Mouse (Mus musculus) left cerebral cortex, adult 2 months (tissue): Measurements from ENCODE around the gene Atg14. TPM values are rescaled to one million over a fixed set of nuclear protein-coding genes. Genes with fewer than 3 reads are reported as not detected.
A peak's percentile ranks its signal among the peaks of the same experiment; 100 is the strongest.

Source experiments
- DNase-seq, 2 experiments: peaks; one replicate each; pipeline ENCODE4 v3.0.0; 2021 to 2022; ENCODE audit warnings: low spot score in 2 of 2, mixed read lengths in 1 of 2; ENCODE audit errors: extremely low spot score in 1 of 2
- H3K27ac ChIP-seq: fragments of 200-600 bp; 2 replicates; pipeline ENCODE4 v1.8.1; 2022
- H3K4me3 ChIP-seq: fragments of 200-600 bp; 2 replicates; pipeline ENCODE4 v1.8.1; 2022
- CTCF ChIP-seq: fragments of 200-600 bp; IDR thresholded peaks from 2 replicates; pipeline ENCODE4 v1.8.1; 2022; ENCODE audit warnings: antibody characterized with exemption, mild to moderate bottlenecking, moderate library complexity
- intact Hi-C: fragments of 180-260 bp; cut with DNase I; formaldehyde crosslinking; loops from one replicate; pipeline ENCODE4 v1.15.1; 2025
- total RNA-seq, 2 experiments: library from RNA; stranded (reverse); gene quantifications; 2 replicates each; pipeline ENCODE4 v1.2.3; 2021

Atg14 gene
- total RNA-seq, 2 experiments from 2014 or later = 18.9 to 20.6 TPM

DNA sequence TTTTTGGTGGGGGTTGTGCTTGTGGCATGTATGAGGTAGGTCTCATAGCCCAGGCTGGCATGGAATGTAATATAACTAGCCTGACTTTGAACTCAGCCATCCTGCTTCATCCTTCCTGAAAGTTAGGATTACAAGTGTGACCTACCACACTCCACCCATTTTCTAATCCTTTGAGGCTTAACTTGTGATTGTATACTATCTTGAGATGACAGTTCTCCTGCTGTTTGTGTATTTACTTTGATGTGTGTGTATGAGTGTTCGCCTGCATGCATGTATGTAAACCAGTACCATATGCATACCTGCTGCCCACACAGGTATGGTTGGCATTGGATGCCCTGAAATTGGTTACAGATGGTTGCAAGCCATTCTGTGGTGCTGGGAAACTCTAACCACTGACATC is 48.8 kb downstream of the Atg14 start:
- DNase-seq = no peak
- no peak for TF ChIP-seq CTCF
- Histone ChIP-seq H3K4me3 (no peak overlapping the region), H3K27ac (no peak overlapping the region)
- intact Hi-C loops = no loop called here

DNA sequence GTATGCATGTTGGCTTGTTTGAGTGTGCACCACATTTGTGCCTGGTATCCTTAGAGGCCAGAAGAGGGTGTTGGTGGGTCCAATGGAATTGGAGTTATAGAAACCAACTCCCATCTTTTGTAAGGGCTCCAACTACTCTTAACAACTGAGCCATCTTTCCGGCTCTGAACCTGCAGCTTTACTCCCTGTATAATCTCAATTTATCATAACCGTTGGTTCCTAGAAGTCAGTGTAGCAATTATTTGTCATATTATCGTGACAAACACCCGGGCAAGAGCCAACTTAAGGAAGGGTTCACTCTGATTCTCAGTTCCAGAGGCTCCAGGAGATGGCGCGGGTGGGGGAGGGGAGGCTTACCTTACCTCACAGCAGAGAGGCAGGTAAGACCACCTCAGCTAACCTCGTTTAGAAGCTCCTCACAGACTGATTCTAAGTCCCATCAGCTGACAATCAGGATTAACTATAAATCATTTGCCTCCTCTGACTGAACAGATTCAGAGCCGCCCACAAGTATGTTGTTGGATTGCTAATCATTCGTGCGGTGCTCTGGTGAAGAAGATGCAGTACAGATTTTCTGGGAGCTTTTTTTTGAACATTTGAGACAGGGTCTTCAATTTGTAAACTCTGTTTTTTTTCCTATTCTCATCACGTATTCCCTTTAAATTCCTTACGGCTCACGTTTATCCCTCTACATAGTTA is 49.5 kb downstream of the Atg14 start:
- intact Hi-C loops = no loop called here
- Histone ChIP-seq H3K4me3 (no peak overlapping the region), H3K27ac (no peak overlapping the region)
- no peak for TF ChIP-seq CTCF
- DNase-seq = no peak

DNA sequence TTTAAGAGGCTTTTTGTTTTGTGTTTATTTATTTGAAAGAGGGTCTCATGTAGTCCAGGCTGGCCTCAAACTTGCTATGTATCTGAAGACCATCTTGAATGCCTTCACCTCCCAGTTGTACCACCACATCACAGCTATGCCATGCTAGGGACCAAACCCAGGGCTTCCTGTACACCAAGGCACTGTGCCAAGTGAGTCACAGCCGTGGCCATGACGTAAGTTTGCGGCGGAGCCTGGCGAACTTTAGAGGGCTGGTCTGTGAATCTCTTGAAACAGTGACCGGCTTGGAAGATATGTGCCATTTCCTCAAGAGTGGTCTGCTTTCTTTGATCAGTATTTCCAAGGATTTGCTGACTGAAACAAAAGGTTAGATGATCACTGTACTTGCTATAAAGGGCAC is 51.8 kb downstream of the Atg14 start:
- DNase-seq = no peak
- intact Hi-C loops = no loop called here

DNA sequence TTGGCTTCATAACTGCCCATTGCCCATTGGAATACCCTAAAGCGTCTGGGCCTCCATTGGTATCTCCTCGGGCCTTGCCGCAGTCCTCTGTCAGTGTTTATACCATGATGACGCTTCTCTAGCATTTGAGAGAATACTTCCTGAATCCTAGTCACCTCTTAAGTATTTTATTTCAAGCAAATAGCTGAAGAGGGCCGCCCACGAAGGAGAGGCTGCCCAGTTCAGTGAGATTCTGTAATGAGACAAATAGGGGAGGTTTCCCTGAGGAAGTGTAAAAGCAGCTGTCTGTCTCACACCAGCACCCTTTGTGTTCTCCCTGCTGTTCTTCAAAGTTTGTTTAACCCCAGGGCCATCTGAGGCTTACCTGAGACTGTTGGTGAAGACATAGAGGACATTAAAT is 53.7 kb downstream of the Atg14 start:
- no peak for TF ChIP-seq CTCF
- H3K27ac ChIP-seq = peak overlapping the region; percentile 53; the same call in 1 of the 2 replicates
- H3K4me3 ChIP-seq = no peak overlapping the region
- intact Hi-C loops = no loop called here
- DNase-seq = no peak

More for the DNA sequence above, 51.8 kb downstream of the Atg14 start:
- H3K4me3 ChIP-seq = no peak overlapping the region
- H3K27ac ChIP-seq = no peak overlapping the region
- TF ChIP-seq CTCF = no peak

DNA sequence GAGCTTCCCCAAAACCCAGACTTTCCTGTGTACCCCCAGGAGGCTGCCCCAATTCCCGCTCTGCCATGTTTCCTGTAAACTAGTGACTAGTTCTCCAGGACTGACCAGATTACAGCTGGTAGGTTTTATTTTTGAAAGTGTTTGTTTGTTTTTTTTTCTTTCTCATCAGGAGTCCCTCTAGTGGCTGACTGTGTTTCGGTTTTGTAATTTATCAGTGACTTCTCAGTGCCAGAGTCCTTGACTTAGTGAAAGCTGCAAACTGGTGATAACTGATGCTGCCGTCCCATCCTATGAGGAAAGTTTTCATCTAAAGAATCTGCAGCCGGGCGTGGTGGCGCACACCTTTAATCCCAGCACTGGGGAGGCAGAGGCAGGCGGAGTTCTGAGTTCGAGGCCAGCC is 54.8 kb downstream of the Atg14 start:
- no peak overlapping the region for H3K4me3 ChIP-seq
- intact Hi-C loops = no loop called here
- H3K27ac ChIP-seq = peak overlapping the region; percentile 78; the same call in 1 of the 2 replicates
- peak; percentile 36 for TF ChIP-seq CTCF
- no peak for DNase-seq

DNA sequence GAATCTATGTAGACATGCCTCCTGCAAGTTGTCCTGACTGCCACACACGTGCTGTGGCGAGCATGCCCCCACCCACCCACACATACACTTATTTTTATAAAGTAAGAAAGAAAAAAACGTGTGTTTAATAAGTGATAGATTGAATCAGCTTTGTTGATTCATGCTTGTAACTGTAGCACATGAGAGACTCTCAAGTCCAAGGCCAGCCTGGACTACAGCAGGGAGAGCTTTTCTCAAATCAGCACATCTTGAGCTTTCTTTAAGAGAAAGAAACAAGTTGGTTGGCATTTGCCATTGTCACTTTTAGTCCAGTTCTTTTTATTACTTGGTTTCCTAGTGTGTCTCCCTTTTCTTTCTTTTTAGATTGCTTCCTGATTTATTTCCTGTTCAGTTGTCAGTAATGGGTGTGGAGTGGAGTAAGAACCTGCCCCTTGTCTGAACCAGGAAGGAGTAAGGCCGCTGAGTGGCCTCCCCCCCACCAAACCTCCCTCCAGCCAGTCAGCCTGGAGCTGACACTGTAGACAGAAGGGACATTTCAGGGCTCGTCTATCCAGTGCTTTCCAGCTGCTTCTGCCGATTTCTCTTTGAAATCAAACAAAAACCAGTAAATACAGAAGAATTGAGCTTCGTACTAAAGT is 55.5 kb downstream of the Atg14 start:
- H3K27ac ChIP-seq = peak overlapping the region; percentile 78

DNA sequence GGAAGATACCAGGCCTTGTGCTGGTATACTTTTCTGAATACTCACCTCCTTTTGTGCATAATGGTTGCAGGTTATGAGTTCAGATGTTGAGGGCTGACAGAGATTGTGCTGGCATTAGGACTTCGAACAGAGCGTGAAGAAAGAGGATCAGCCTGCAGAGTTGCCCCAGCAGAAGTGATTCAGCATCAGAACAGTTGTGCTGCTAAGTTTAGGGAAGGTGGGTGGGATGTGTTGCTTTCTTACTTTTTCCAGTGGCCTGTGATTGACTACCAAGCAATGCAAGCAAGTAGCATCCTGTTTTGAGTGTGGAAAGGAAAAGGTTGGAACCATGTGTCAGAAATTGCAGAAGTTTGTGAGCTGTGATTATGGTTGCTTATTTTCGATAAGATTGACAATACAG is 56.8 kb downstream of the Atg14 start:
- Histone ChIP-seq H3K27ac (peak overlapping the region; percentile 78), H3K4me3 (no peak overlapping the region)
- intact Hi-C loops = loop anchor here (2.0 kb wide), 1 partner anchor 39 kb away; no protein-coding TSS in a partner anchor
- TF ChIP-seq CTCF = no peak
- no peak for DNase-seq

More for the DNA sequence above, 55.5 kb downstream of the Atg14 start:
- intact Hi-C loops = no loop called here
- TF ChIP-seq CTCF = no peak
- no peak for DNase-seq
- H3K4me3 ChIP-seq = no peak overlapping the region

DNA sequence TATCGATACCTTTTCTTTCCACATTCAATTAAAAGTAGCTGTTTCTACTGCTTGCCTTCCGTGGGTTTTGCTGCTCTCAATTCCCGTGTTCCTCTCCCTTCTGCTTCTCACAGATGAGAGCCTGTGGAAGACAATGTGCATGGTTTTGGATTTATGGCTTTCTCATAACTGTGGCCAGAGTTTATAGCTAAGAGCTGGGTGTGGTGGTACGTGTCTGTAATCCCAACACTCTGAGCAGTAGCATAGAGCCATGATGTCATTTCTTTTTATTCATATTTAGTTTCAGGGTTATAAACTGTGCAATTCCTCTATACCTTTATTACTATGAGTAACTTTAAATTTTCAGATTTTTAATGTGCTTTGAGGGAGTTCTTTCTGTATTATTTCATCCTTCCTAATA is 60.2 kb downstream of the Atg14 start:
- DNase-seq = no peak
- intact Hi-C loops = no loop called here
- Histone ChIP-seq H3K4me3 (no peak overlapping the region), H3K27ac (peak overlapping the region; percentile 37)
- no peak for TF ChIP-seq CTCF

DNA sequence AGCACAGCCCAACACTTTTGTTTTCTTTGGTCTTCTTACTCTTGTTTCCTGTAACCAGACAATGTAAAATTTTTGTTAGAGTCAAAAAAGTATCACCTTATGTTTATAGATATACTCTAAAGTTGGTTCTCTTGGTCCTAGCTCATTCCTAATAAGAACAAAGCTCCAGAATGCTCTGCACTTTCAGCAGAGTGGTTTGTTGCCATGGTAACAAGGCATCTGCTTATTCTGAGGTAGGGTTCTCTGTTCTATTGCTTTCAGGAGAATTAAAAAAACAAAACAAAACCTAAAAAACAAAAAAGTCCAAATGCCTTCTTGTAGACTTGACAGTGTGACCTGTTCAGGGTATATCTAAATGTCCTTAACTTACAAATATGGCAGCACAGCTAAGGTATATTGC is 62.4 kb downstream of the Atg14 start:
- no peak for TF ChIP-seq CTCF
- DNase-seq = no peak
- Histone ChIP-seq H3K27ac (peak overlapping the region; percentile 74), H3K4me3 (no peak overlapping the region)
- intact Hi-C loops = no loop called here

DNA sequence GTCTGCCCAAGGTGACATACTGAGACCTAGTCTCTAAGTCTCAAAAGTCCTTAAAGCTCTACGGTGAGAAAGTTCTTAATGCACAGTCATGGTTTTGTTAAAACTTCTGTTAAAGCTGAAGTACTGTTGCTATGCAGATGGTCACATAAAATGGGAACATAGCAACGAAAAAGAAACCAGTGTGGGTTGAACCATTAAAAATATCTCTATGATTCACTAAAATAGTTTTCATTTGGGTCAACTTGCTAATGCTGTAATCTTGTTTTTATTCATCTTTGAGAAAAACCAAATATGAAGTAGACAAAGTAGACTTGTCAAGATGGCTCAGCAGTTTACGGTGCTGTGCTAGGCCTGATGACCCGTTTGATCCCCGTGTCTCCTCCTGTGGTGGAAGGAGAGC is 63.8 kb downstream of the Atg14 start:
- DNase-seq = no peak
- no peak overlapping the region for H3K4me3 ChIP-seq
- TF ChIP-seq CTCF = no peak
- intact Hi-C loops = loop anchor here (2.0 kb wide), 1 partner anchor 20 kb away; no protein-coding TSS in a partner anchor
- peak overlapping the region; percentile 79 for H3K27ac ChIP-seq

DNA sequence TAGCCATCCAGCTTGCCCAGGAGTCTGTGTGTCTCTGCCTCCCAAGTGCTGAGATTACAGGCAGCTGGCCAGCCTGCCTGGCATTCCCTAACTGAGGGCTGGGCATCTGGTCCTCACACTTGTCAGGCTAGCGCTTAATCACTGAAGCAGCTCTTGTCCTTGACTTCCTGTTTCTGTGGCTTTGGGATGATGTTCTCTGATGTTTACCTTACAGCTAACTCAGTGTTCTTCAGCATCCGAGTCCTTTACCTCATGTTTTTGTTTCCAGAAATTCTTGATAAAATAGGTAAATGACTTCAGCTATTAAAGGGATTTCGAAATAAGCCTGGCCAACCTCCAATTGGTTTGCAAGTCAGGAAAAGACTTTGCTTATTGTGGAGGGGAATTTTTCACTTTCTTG is 66.4 kb downstream of the Atg14 start:
- TF ChIP-seq CTCF = no peak
- no peak for DNase-seq
- Histone ChIP-seq H3K4me3 (no peak overlapping the region), H3K27ac (peak overlapping the region; percentile 64)
- intact Hi-C loops = no loop called here

DNA sequence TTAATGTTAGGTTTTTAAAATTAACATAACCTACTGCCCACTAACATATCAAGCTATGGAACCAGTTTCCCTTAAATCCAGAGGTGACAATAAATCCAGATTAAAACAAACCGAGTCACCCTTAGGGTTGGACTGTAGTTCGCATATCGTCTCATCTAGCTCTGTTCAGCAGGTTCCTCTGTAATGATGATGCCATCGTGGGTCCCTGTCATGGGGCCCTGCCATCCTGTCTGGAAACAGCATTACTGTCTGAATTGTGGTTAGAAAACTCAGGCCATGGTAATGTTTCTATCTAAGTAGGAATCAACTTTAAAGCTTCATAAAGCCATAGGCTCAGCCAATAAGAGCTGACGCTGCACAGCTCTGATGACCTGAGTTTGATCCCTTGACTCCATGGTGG is 71.8 kb downstream of the Atg14 start:
- intact Hi-C loops = no loop called here
- Histone ChIP-seq H3K27ac (no peak overlapping the region), H3K4me3 (no peak overlapping the region)
- TF ChIP-seq CTCF = no peak
- no peak for DNase-seq

DNA sequence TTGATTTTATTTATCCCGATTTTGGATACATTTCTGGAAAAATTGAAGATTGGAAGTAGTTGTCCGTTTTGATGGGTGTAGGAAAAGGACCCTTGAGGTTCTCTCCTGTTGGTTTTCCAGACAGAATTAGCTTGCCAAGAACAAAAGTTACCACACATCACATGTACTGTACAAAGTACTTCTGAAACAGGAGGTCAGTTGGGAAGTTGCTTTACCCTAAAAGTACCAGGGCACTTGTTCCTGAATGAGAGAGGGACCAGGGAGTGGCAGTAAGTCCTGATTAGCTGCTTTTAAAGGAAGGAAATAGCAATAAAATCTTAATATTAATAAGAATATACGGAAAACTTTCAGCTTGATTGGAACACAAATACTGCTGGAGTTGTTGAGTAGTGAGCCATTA is 73.3 kb downstream of the Atg14 start:
- Histone ChIP-seq H3K4me3 (no peak overlapping the region), H3K27ac (no peak overlapping the region)
- DNase-seq = no peak
- intact Hi-C loops = no loop called here
- TF ChIP-seq CTCF = no peak
